Mouse (Mus musculus) gastrocnemius, postnatal 14 days (tissue): ENCODE results near the gene Tfeb. TPM values are rescaled to one million over a fixed set of nuclear protein-coding genes. Genes with fewer than 3 reads are reported as not detected.

Experiments
- DNase-seq: peaks from one replicate; pipeline ENCODE4 v3.0.0; 2021; ENCODE audit warnings: mixed read lengths
- intact Hi-C: fragments of 180-260 bp; cut with DNase I; formaldehyde crosslinking; loops from one replicate; pipeline ENCODE4 v1.15.1; 2025; ENCODE audit warnings: low total_unique reads
- total RNA-seq, 2 experiments: library from RNA; stranded (reverse); gene quantifications; 2 replicates each; pipeline ENCODE4 v1.2.3; 2021

The Tfeb gene
- total RNA-seq, 2 experiments from 2014 or later = 60.0 to 66.0 TPM

GRCm38 (mm10) chr17:47707961-47708360 lies 28.9 kb upstream of the Tfeb start:
- no peak for DNase-seq
- intact Hi-C loops = no loop called here

- DNase-seq = no peak
- intact Hi-C loops = no loop called here
These were observed 27.9 kb upstream of the Tfeb start for GRCm38 (mm10) chr17:47708972-47709371.

GRCm38 (mm10) chr17:47710036-47710435 lies 26.8 kb upstream of the Tfeb start:
- intact Hi-C loops = no loop called here
- no peak for DNase-seq

GRCm38 (mm10) chr17:47711883-47712282 lies 24.9 kb upstream of the Tfeb start:
- DNase-seq = no peak
- intact Hi-C loops = no loop called here

- intact Hi-C loops = no loop called here
- no peak for DNase-seq
These were observed 23.8 kb upstream of the Tfeb start for GRCm38 (mm10) chr17:47712889-47713571.

GRCm38 (mm10) chr17:47715037-47715436 lies 21.8 kb upstream of the Tfeb start:
- intact Hi-C loops = no loop called here
- DNase-seq = no peak

GRCm38 (mm10) chr17:47721183-47721582 lies 15.6 kb upstream of the Tfeb start:
- DNase-seq = no peak
- intact Hi-C loops = no loop called here

- intact Hi-C loops = no loop called here
- no peak for DNase-seq
These were observed 10.3 kb upstream of the Tfeb start, which contains the start of gene Pgc for GRCm38 (mm10) chr17:47726566-47726965. Gene Pgc, plus strand, starts transcription at chr17:47726842.

- intact Hi-C loops = no loop called here
- no peak for DNase-seq
These were observed 5.9 kb upstream of the Tfeb start for GRCm38 (mm10) chr17:47730633-47731575.

GRCm38 (mm10) chr17:47735553-47736100 lies 1.2 kb upstream of the Tfeb start:
- no peak for DNase-seq
- intact Hi-C loops = no loop called here

- intact Hi-C loops = no loop called here
- DNase-seq = peak; percentile 93
These were observed 638 bp downstream of the Tfeb start for GRCm38 (mm10) chr17:47737271-47738065.

- intact Hi-C loops = no loop called here
- peak; percentile 75 for DNase-seq
These were observed 1.4 kb downstream of the Tfeb start for GRCm38 (mm10) chr17:47738066-47738878.

- DNase-seq = no peak
- intact Hi-C loops = no loop called here
These were observed 2.3 kb downstream of the Tfeb start for GRCm38 (mm10) chr17:47738879-47739798.

GRCm38 (mm10) chr17:47740186-47740585 lies 3.4 kb downstream of the Tfeb start:
- intact Hi-C loops = no loop called here
- no peak for DNase-seq

GRCm38 (mm10) chr17:47742991-47743734 lies 6.3 kb downstream of the Tfeb start:
- DNase-seq = no peak
- intact Hi-C loops = no loop called here

GRCm38 (mm10) chr17:47744086-47744485 lies 7.3 kb downstream of the Tfeb start:
- intact Hi-C loops = no loop called here
- DNase-seq = no peak

- intact Hi-C loops = no loop called here
- DNase-seq = no peak
These were observed 8.0 kb downstream of the Tfeb start for GRCm38 (mm10) chr17:47744746-47745368.
